Mouse (Mus musculus): ENCODE results near the gene Brwd1. TPM values are rescaled to one million over a fixed set of nuclear protein-coding genes. Genes with fewer than 3 reads are reported as not detected.
"Not testable (repeated sequence)": the region's sequence is repeated elsewhere in the genome, so short reads cannot be mapped to it uniquely, and the experiment has no call there.

Gene Brwd1
- total and polyA plus RNA-seq, 2 experiments from 2014 or later, result 145 to 196 TPM

DNA sequence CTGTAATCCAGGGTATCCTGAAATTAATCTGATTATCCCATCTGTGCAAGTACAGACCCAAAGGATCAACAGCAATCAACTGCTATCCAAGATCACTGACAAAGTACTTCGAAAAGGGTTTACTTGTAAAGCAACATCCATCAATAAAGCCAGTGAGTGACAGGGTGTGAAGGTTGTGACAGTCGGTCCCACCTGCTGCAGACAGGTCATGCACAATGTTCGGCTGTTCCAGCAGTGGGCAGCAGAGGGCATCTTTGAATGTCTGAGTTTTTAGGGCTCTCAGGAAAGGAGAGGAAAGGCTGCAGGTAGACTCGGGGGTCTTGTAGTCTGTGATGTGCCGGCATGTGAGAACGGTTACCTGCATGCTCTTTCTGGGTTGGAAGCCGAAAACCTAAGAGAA lies 98.7 kb downstream of the Brwd1 start:
- no peak for DNase-seq
- peak; percentile 45; the same call in 1 of the 2 replicates for TF ChIP-seq CTCF (IDR thresholded peaks at IDR 0.05; ENCODE audit: low read depth)
- no peak overlapping the region for H3K4me3 ChIP-seq (ENCODE audit: low read depth, low read length)

DNA sequence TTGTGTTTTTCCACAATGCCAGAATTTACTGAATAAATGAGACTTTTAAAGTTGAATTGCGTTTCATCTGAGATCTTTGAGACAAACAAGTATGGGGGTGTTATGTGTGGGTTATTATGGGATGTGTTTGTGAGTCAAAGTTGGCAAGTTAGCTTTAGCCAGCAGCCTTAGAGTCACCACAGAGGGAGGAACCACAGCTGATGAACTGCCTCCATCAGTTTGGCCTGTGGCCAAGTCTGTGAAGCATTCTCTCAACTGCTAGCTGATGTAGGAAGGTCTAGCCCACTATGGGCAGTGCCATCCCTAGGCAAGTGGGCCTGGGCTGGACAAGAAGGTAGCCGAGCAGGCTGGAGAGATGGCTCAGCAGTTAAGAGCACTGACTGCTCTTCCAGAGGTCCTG lies 111.5 kb downstream of the Brwd1 start:
- Histone ChIP-seq H3K27me3 (ENCODE audit: insufficient read depth, low read length) (no peaks in the 10 kb centered on the region), H3K4me1 (ENCODE audit: insufficient read depth) (no peaks in the 10 kb centered on the region), H3K36me3 (ENCODE audit: insufficient read depth) (no peaks in the 10 kb centered on the region), H3K9ac (no peak overlapping the region), H3K4me3 (ENCODE audit: low read depth, low read length) (no peak overlapping the region), H3K4me2 (ENCODE audit: low read depth) (no peak overlapping the region), H3K9me3 (ENCODE audit: low read length) (no peaks in the 10 kb centered on the region), H3K27ac (ENCODE audit: low read depth, low read length) (no peak overlapping the region)
- 91% methylated on average over 2 of the region's 2 CpGs for WGBS
- ATAC-seq (no peak), DNase-seq (no peak)
- TF ChIP-seq CTCF (IDR thresholded peaks at IDR 0.05; ENCODE audit: low read depth), result no peak

More for the DNA sequence above, 98.7 kb downstream of the Brwd1 start:
- Histone ChIP-seq H3K27ac (ENCODE audit: low read depth, low read length) (no peak overlapping the region), H3K9me3 (ENCODE audit: low read length) (no peaks in the 10 kb centered on the region), H3K4me2 (ENCODE audit: low read depth) (no peak overlapping the region), H3K36me3 (ENCODE audit: insufficient read depth) (peaks cover 31% of the 10 kb centered on the region), H3K4me1 (ENCODE audit: insufficient read depth) (no peaks in the 10 kb centered on the region), H3K27me3 (ENCODE audit: insufficient read depth, low read length) (no peaks in the 10 kb centered on the region), H3K9ac (no peak overlapping the region)
- ATAC-seq, result no peak
- 77% methylated on average over 7 of the region's 7 CpGs for WGBS

DNA sequence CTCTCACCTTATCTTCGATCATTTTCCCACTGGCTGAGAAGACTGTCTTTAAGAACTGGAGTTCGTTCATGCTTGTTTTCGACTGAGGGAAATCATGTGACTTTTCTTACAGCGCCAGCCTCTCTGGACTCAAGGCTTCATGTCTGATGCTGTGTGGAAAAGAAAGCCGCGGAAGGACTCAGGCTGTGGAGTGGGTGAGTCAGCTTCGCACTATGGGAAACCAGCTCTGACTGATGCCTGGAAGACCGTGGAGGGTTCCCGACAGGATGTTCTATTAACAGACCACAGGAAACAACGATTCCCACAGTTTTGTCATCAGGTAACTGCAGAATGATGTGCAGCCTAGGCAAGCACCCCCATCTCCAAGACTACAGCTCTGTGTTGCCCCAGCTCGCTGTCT lies 114.9 kb downstream of the Brwd1 start:
- TF ChIP-seq CTCF (IDR thresholded peaks at IDR 0.05; ENCODE audit: low read depth), result no peak
- H3K36me3 ChIP-seq (ENCODE audit: insufficient read depth), result no peaks in the 10 kb centered on the region
- no peak overlapping the region for H3K4me3 ChIP-seq (ENCODE audit: low read depth, low read length)
- H3K27ac ChIP-seq (ENCODE audit: low read depth, low read length), result no peak overlapping the region
- 85% methylated on average over 11 of the region's 11 CpGs for WGBS
- ATAC-seq (no peak), DNase-seq (no peak)
- H3K9me3 ChIP-seq (ENCODE audit: low read length), result no peaks in the 10 kb centered on the region
- no peaks in the 10 kb centered on the region for H3K4me1 ChIP-seq (ENCODE audit: insufficient read depth)
- no peak overlapping the region for H3K9ac ChIP-seq
- H3K4me2 ChIP-seq (ENCODE audit: low read depth), result no peak overlapping the region
- no peaks in the 10 kb centered on the region for H3K27me3 ChIP-seq (ENCODE audit: insufficient read depth, low read length)

GRCm38 (mm10) chr16:95964427-95965023 lies 117.8 kb downstream of the Brwd1 start:
- peak; percentile 71 for TF ChIP-seq CTCF (IDR thresholded peaks at IDR 0.05; ENCODE audit: low read depth)
- H3K27me3 ChIP-seq (ENCODE audit: insufficient read depth, low read length), result no peaks in the 10 kb centered on the region
- H3K4me3 ChIP-seq (ENCODE audit: low read depth, low read length), result no peak overlapping the region
- no peak overlapping the region for H3K9ac ChIP-seq
- 56% methylated on average over 11 of the region's 11 CpGs for WGBS
- H3K4me2 ChIP-seq (ENCODE audit: low read depth), result no peak overlapping the region
- H3K27ac ChIP-seq (ENCODE audit: low read depth, low read length), result no peak overlapping the region
- DNase-seq, result peak; percentile 75
- H3K4me1 ChIP-seq (ENCODE audit: insufficient read depth), result no peaks in the 10 kb centered on the region
- H3K36me3 ChIP-seq (ENCODE audit: insufficient read depth), result no peaks in the 10 kb centered on the region
- ATAC-seq, result no peak
- H3K9me3 ChIP-seq (ENCODE audit: low read length), result no peaks in the 10 kb centered on the region

DNA sequence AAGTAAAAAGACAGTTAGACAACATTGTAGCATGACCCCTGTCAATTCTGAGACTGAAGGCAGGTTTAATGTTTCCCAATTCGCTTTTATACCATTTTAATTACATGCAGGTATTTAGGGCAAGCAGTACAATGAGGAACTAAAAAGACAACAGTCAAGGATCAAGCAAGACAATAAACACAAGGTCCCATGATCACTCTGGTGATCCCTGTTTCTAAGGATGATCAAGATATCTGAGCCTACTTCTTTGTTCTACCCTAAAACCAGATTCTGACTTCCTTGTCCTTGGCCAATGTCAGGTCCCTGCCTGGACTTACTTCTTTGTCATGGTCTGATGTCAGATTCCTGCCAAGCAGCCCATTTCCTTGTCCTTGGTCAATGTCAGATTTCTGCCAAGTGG lies 120.8 kb downstream of the Brwd1 start:
- not testable (repeated sequence) for H3K4me2 ChIP-seq (ENCODE audit: low read depth); H3K9ac ChIP-seq; H3K4me1 ChIP-seq (ENCODE audit: insufficient read depth); ATAC-seq; H3K4me3 ChIP-seq (ENCODE audit: low read depth, low read length); H3K27ac ChIP-seq (ENCODE audit: low read depth, low read length); DNase-seq; H3K36me3 ChIP-seq (ENCODE audit: insufficient read depth); H3K27me3 ChIP-seq (ENCODE audit: insufficient read depth, low read length); H3K9me3 ChIP-seq (ENCODE audit: low read length)
- WGBS, result 60% methylated on average over 1 of the region's 1 CpGs

- H3K9me3 ChIP-seq (ENCODE audit: low read length); DNase-seq; ATAC-seq; H3K4me2 ChIP-seq (ENCODE audit: low read depth); H3K4me3 ChIP-seq (ENCODE audit: low read depth, low read length); H3K27ac ChIP-seq (ENCODE audit: low read depth, low read length); H3K9ac ChIP-seq; H3K27me3 ChIP-seq (ENCODE audit: insufficient read depth, low read length); H3K4me1 ChIP-seq (ENCODE audit: insufficient read depth); H3K36me3 ChIP-seq (ENCODE audit: insufficient read depth): not testable (repeated sequence)
- 97% methylated on average over 2 of the region's 2 CpGs for WGBS
Measured at GRCm38 (mm10) chr16:95960689-95961088, 121.6 kb downstream of the Brwd1 start.

DNA sequence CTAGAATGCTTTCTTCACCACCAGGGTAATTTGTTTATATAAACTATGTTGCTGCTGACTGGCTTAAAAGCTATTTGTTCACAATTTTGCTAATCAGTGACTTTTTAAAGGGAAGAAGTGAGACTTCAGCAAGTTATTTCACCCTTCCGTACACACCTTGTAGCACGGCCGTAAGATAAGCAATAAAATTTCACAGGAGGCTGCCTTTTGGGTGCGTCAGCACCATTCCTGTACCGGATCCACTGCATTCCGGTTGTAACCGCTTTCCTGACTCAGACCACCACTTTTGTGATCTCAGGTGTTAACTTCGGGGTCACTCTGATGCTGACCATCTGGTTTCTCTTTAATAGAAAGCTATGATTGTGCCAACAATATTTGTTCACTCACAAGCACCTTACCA lies 124.2 kb downstream of the Brwd1 start:
- TF ChIP-seq CTCF (IDR thresholded peaks at IDR 0.05; ENCODE audit: low read depth), result no peak
- no peak overlapping the region for H3K27ac ChIP-seq (ENCODE audit: low read depth, low read length)
- H3K4me2 ChIP-seq (ENCODE audit: low read depth), result no peak overlapping the region
- H3K9me3 ChIP-seq (ENCODE audit: low read length), result no peaks in the 10 kb centered on the region
- no peak for ATAC-seq
- 92% methylated on average over 8 of the region's 8 CpGs for WGBS
- no peaks in the 10 kb centered on the region for H3K27me3 ChIP-seq (ENCODE audit: insufficient read depth, low read length)
- H3K9ac ChIP-seq, result no peak overlapping the region
- no peak overlapping the region for H3K4me3 ChIP-seq (ENCODE audit: low read depth, low read length)
- DNase-seq, result no peak
- no peaks in the 10 kb centered on the region for H3K36me3 ChIP-seq (ENCODE audit: insufficient read depth)
- H3K4me1 ChIP-seq (ENCODE audit: insufficient read depth), result no peaks in the 10 kb centered on the region

Measured in forebrain, postnatal 0 days (tissue).